Mouse (Mus musculus): Measurements from ENCODE around the gene Pex12. TPM values are rescaled to one million over a fixed set of nuclear protein-coding genes. Genes with fewer than 3 reads are reported as not detected.

Pex12 gene
- polyA plus RNA-seq, 1 experiment from 2014 or later: 9.3 TPM

GRCm38 (mm10) chr11:83319048-83319447 is 16.7 kb upstream of the Pex12 start:
- Histone ChIP-seq H3K9me3 (ENCODE audit: control insufficient read depth) (no peaks in the 10 kb centered on the region), H3K27me3 (replicated peaks; ENCODE audit: control insufficient read depth, insufficient read depth, low read length) (no peaks in the 10 kb centered on the region), H3K4me3 (ENCODE audit: low read depth, low read length) (no peak overlapping the region), H3K36me3 (ENCODE audit: control insufficient read depth, insufficient read depth) (peaks cover 39% of the 10 kb centered on the region), H3K4me2 (replicated peaks; ENCODE audit: low read depth) (no peak overlapping the region), H3K9ac (ENCODE audit: low read depth, low read length) (no peak overlapping the region), H3K4me1 (replicated peaks; ENCODE audit: control insufficient read depth, insufficient read depth, low read length) (no peaks in the 10 kb centered on the region), H3K27ac (ENCODE audit: low read depth, low read length) (no peak overlapping the region)
- ATAC-seq: no peak
- TF ChIP-seq CTCF (IDR thresholded peaks at IDR 0.05; ENCODE audit: low read depth): no peak
- WGBS: 76% methylated on average over 4 of the region's 4 CpGs

GRCm38 (mm10) chr11:83312471-83312870 is 10.1 kb upstream of the Pex12 start:
- ATAC-seq: no peak
- Histone ChIP-seq H3K27me3 (replicated peaks; ENCODE audit: control insufficient read depth, insufficient read depth, low read length) (no peaks in the 10 kb centered on the region), H3K27ac (ENCODE audit: low read depth, low read length) (no peak overlapping the region), H3K9me3 (ENCODE audit: control insufficient read depth) (no peaks in the 10 kb centered on the region), H3K36me3 (ENCODE audit: control insufficient read depth, insufficient read depth) (peaks cover 21% of the 10 kb centered on the region), H3K4me1 (replicated peaks; ENCODE audit: control insufficient read depth, insufficient read depth, low read length) (no peaks in the 10 kb centered on the region; the same call in 1 of the 2 replicates), H3K9ac (ENCODE audit: low read depth, low read length) (no peak overlapping the region), H3K4me2 (replicated peaks; ENCODE audit: low read depth) (no peak overlapping the region), H3K4me3 (ENCODE audit: low read depth, low read length) (no peak overlapping the region)
- no peak for TF ChIP-seq CTCF (IDR thresholded peaks at IDR 0.05; ENCODE audit: low read depth)
- WGBS: 85% methylated on average over 5 of the region's 5 CpGs

- no peak overlapping the region for H3K27ac ChIP-seq (ENCODE audit: low read depth, low read length)
- no peak overlapping the region for H3K4me2 ChIP-seq (replicated peaks; ENCODE audit: low read depth)
- no peak overlapping the region for H3K9ac ChIP-seq (ENCODE audit: low read depth, low read length)
- 74% methylated on average over 4 of the region's 4 CpGs for WGBS
- no peak overlapping the region for H3K4me3 ChIP-seq (ENCODE audit: low read depth, low read length)
- H3K36me3 ChIP-seq (ENCODE audit: control insufficient read depth, insufficient read depth): 0 out of 2 replicates have a peak, but pooled peaks cover 12% of the 10 kb centered on the region
- no peaks in the 10 kb centered on the region for H3K27me3 ChIP-seq (replicated peaks; ENCODE audit: control insufficient read depth, insufficient read depth, low read length)
- H3K9me3 ChIP-seq (ENCODE audit: control insufficient read depth): no peaks in the 10 kb centered on the region
- no peak for ATAC-seq
- H3K4me1 ChIP-seq (replicated peaks; ENCODE audit: control insufficient read depth, insufficient read depth, low read length): peaks cover 2% of the 10 kb centered on the region
- TF ChIP-seq CTCF (IDR thresholded peaks at IDR 0.05; ENCODE audit: low read depth): no peak
These were observed 4.4 kb upstream of the Pex12 start for GRCm38 (mm10) chr11:83306700-83307253.

- Histone ChIP-seq H3K36me3 (ENCODE audit: control insufficient read depth, insufficient read depth) (0 out of 2 replicates have a peak, but pooled peaks cover 12% of the 10 kb centered on the region), H3K4me2 (replicated peaks; ENCODE audit: low read depth) (peak overlapping the region; percentile 63; the same call in 1 of the 2 replicates), H3K27ac (ENCODE audit: low read depth, low read length) (no peak overlapping the region), H3K27me3 (replicated peaks; ENCODE audit: control insufficient read depth, insufficient read depth, low read length) (no peaks in the 10 kb centered on the region), H3K4me1 (replicated peaks; ENCODE audit: control insufficient read depth, insufficient read depth, low read length) (peaks cover 2% of the 10 kb centered on the region), H3K9me3 (ENCODE audit: control insufficient read depth) (no peaks in the 10 kb centered on the region), H3K4me3 (ENCODE audit: low read depth, low read length) (no peak overlapping the region), H3K9ac (ENCODE audit: low read depth, low read length) (no peak overlapping the region)
- no peak for ATAC-seq
- 83% methylated on average over 2 of the region's 2 CpGs for WGBS
- TF ChIP-seq CTCF (IDR thresholded peaks at IDR 0.05; ENCODE audit: low read depth): no peak
These were observed 2.1 kb upstream of the Pex12 start for GRCm38 (mm10) chr11:83304485-83304884.

GRCm38 (mm10) chr11:83303751-83304150 is 1.4 kb upstream of the Pex12 start:
- Histone ChIP-seq H3K9ac (ENCODE audit: low read depth, low read length) (no peak overlapping the region), H3K27ac (ENCODE audit: low read depth, low read length) (no peak overlapping the region), H3K27me3 (replicated peaks; ENCODE audit: control insufficient read depth, insufficient read depth, low read length) (no peaks in the 10 kb centered on the region), H3K4me3 (ENCODE audit: low read depth, low read length) (peak overlapping the region; percentile 74), H3K4me1 (replicated peaks; ENCODE audit: control insufficient read depth, insufficient read depth, low read length) (peaks cover 2% of the 10 kb centered on the region), H3K9me3 (ENCODE audit: control insufficient read depth) (no peaks in the 10 kb centered on the region), H3K4me2 (replicated peaks; ENCODE audit: low read depth) (peak overlapping the region; percentile 63), H3K36me3 (ENCODE audit: control insufficient read depth, insufficient read depth) (0 out of 2 replicates have a peak, but pooled peaks cover 9% of the 10 kb centered on the region)
- 28% methylated on average over 5 of the region's 5 CpGs for WGBS
- ATAC-seq: no peak
- no peak for TF ChIP-seq CTCF (IDR thresholded peaks at IDR 0.05; ENCODE audit: low read depth)

GRCm38 (mm10) chr11:83302124-83302523 is 262 bp downstream of the Pex12 start:
- peak overlapping the region; percentile 82 for H3K9ac ChIP-seq (ENCODE audit: low read depth, low read length)
- H3K4me1 ChIP-seq (replicated peaks; ENCODE audit: control insufficient read depth, insufficient read depth, low read length): peaks cover 2% of the 10 kb centered on the region; the same call in 1 of the 2 replicates
- TF ChIP-seq CTCF (IDR thresholded peaks at IDR 0.05; ENCODE audit: low read depth): no peak
- peak overlapping the region; percentile 74 for H3K4me3 ChIP-seq (ENCODE audit: low read depth, low read length)
- no peaks in the 10 kb centered on the region for H3K27me3 ChIP-seq (replicated peaks; ENCODE audit: control insufficient read depth, insufficient read depth, low read length)
- no peak for ATAC-seq
- H3K9me3 ChIP-seq (ENCODE audit: control insufficient read depth): no peaks in the 10 kb centered on the region
- peak overlapping the region; percentile 63 for H3K4me2 ChIP-seq (replicated peaks; ENCODE audit: low read depth)
- WGBS: 7% methylated on average over 10 of the region's 10 CpGs
- peak overlapping the region; percentile 96; the same call in 1 of the 2 replicates for H3K27ac ChIP-seq (ENCODE audit: low read depth, low read length)
- 0 out of 2 replicates have a peak, but pooled peaks cover under 1% of the 10 kb centered on the region for H3K36me3 ChIP-seq (ENCODE audit: control insufficient read depth, insufficient read depth)
